Mouse (Mus musculus): ENCODE data around the gene Prrt4.

GRCm38 (mm10) chr6:29195846-29196698 is 16.7 kb upstream of the Prrt4 start:
- TF ChIP-seq POLR2A (IDR thresholded peaks at IDR 0.05; ENCODE audit: borderline replicate concordance, control insufficient read depth, low read depth, low read length) (no peak), CTCF (IDR thresholded peaks at IDR 0.05; ENCODE audit: control insufficient read depth, insufficient read depth, low read length) (no peak)

Data from bone marrow, adult 2 months (tissue).